Mouse (Mus musculus) heart, embryonic 15.5 days (tissue): ENCODE data around the gene Cfd. TPM values are rescaled to one million over a fixed set of nuclear protein-coding genes. Genes with fewer than 3 reads are reported as not detected.

Source experiments
- ATAC-seq: fragments of 200-750 bp; cut with Nextera tagmentation; replicated peaks from 2 replicates; pipeline ENCODE4 v1.8.0; 2017; ENCODE audit warnings: low read depth, moderate TSS enrichment; ENCODE audit not compliant: insufficient number of reproducible peaks, insufficient read depth, low FRiP score
- H3K27ac ChIP-seq: fragments of 300-500 bp; sonication (generic); 2 replicates; pipeline ENCODE4 v1.5.1; 2015; ENCODE audit warnings: mild to moderate bottlenecking, inconsistent platforms
- H3K27me3 ChIP-seq: fragments of 300-500 bp; sonication (generic); 2 replicates; pipeline ENCODE4 v1.6.1; 2015; ENCODE audit warnings: inconsistent platforms
- H3K36me3 ChIP-seq: fragments of 300-500 bp; sonication (generic); 2 replicates; pipeline ENCODE4 v1.6.1; 2015; ENCODE audit warnings: mild to moderate bottlenecking, inconsistent platforms
- H3K4me1 ChIP-seq: fragments of 300-500 bp; sonication (generic); replicated peaks from 2 replicates; pipeline ENCODE4 v1.6.1; 2015; ENCODE audit warnings: inconsistent platforms
- H3K4me2 ChIP-seq: fragments of 300-500 bp; sonication (generic); 2 replicates; pipeline ENCODE4 v1.6.1; 2015; ENCODE audit warnings: inconsistent platforms, mild to moderate bottlenecking, moderate library complexity
- H3K4me3 ChIP-seq: fragments of 300-500 bp; sonication (generic); 2 replicates; pipeline ENCODE4 v1.5.1; 2015; ENCODE audit warnings: mild to moderate bottlenecking, inconsistent platforms
- H3K9ac ChIP-seq: fragments of 300-500 bp; sonication (generic); 2 replicates; pipeline ENCODE4 v1.6.1; 2015; ENCODE audit warnings: mild to moderate bottlenecking, inconsistent platforms
- H3K9me3 ChIP-seq: fragments of 300-500 bp; sonication (generic); replicated peaks from 2 replicates; pipeline ENCODE4 v1.6.1; 2016; ENCODE audit warnings: inconsistent platforms
- WGBS: fragments of 180-500 bp; shearing (Covaris S2); methylation state at CpG from one replicate; pipeline ENCODE4 v1.1.7; 2015; ENCODE audit warnings: mixed read lengths; 5-methylcytosine and 5-hydroxymethylcytosine counted together
- polyA plus RNA-seq: library from polyadenylated mRNA; unstranded; fragments of >200 nt; fragmentation: Nextera tagmentation; extraction: Ambion mirVana; gene quantifications from 2 replicates; pipeline ENCODE4 v1.2.1, GENCODE M21; 2015

Cfd gene
- polyA plus RNA-seq, 1 experiment from 2014 or later = not detected

- 26% methylated on average over 9 of the region's 9 CpGs for WGBS
- no peak for ATAC-seq
- peaks cover 63% of the 10 kb centered on the region for H3K4me1 ChIP-seq
Observed at GRCm38 (mm10) chr10:79928907-79929701, 38.5 kb downstream of the Cfd start.

GRCm38 (mm10) chr10:79929967-79930825 is 39.5 kb downstream of the Cfd start:
- Histone ChIP-seq H3K27ac (peak overlapping the region; percentile 12; the same call in 1 of the 2 replicates), H3K4me1 (peaks cover 70% of the 10 kb centered on the region), H3K9me3 (no peaks in the 10 kb centered on the region), H3K9ac (no peak overlapping the region), H3K4me3 (no peak overlapping the region), H3K4me2 (no peak overlapping the region), H3K27me3 (no peaks in the 10 kb centered on the region), H3K36me3 (peaks cover 12% of the 10 kb centered on the region)
- no peak for ATAC-seq
- 80% methylated on average over 18 of the region's 18 CpGs for WGBS

More at GRCm38 (mm10) chr10:79928907-79929701, 38.5 kb downstream of the Cfd start:
- peak overlapping the region; percentile 80 for H3K4me2 ChIP-seq
- no peaks in the 10 kb centered on the region for H3K27me3 ChIP-seq
- H3K27ac ChIP-seq = peak overlapping the region; percentile 40
- peaks cover 12% of the 10 kb centered on the region for H3K36me3 ChIP-seq
- H3K9me3 ChIP-seq = no peaks in the 10 kb centered on the region
- peak overlapping the region; percentile 83 for H3K4me3 ChIP-seq
- 0 out of 2 replicates have a peak overlapping the region, but pooled peaks have one; percentile 10 for H3K9ac ChIP-seq

DNA sequence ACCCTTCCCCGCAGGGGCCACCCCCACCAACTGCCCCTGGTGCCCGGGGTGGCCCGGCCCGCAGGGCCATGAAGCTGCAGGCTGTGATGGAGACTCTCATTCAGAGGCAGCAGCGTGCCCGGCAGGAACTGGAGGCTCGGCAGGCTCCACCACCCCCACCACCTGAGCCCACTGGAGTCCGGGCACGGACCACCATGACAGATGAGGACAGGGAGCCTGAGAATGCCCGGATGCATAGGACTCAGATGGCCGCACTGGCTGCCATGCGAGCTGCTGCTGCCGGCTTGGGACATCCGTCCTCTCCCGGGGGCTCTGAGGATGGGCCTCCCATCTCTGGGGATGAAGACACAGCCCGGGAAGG is 40.2 kb downstream of the Cfd start:
- 89% methylated on average over 16 of the region's 16 CpGs for WGBS
- Histone ChIP-seq H3K27ac (no peak overlapping the region), H3K4me2 (no peak overlapping the region), H3K4me1 (peaks cover 72% of the 10 kb centered on the region), H3K9ac (no peak overlapping the region), H3K27me3 (no peaks in the 10 kb centered on the region), H3K4me3 (no peak overlapping the region), H3K9me3 (no peaks in the 10 kb centered on the region), H3K36me3 (peaks cover 12% of the 10 kb centered on the region)
- no peak for ATAC-seq

DNA sequence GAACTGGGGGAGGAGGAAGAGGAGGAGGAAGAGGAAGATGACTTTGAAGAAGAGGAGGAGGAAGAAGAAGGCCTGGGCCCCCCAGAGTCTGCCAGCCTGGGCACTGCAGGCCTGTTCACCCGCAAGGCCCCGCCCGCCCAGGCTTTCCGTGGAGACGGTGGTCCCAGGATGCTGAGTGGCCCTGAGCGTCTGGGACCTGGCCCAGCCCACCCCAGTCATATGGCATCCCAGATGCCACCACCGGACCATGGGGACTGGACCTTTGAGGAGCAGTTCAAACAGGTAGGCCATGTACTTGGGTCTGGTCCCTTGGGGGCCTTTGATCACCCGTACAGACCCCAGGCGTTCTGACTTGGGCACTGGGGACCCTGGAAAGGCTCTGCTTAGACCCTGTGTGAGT is 41.1 kb downstream of the Cfd start:
- H3K9me3 ChIP-seq = no peaks in the 10 kb centered on the region
- peaks cover 12% of the 10 kb centered on the region for H3K36me3 ChIP-seq
- no peak overlapping the region for H3K9ac ChIP-seq
- 82% methylated on average over 9 of the region's 9 CpGs for WGBS
- no peak for ATAC-seq
- H3K4me1 ChIP-seq = peaks cover 75% of the 10 kb centered on the region
- no peak overlapping the region for H3K27ac ChIP-seq
- no peak overlapping the region for H3K4me3 ChIP-seq
- H3K27me3 ChIP-seq = no peaks in the 10 kb centered on the region
- H3K4me2 ChIP-seq = no peak overlapping the region

- Histone ChIP-seq H3K36me3 (peaks cover 12% of the 10 kb centered on the region), H3K4me3 (no peak overlapping the region), H3K4me1 (peaks cover 85% of the 10 kb centered on the region), H3K9ac (no peak overlapping the region), H3K9me3 (no peaks in the 10 kb centered on the region), H3K4me2 (peak overlapping the region; percentile 5; the same call in 1 of the 2 replicates), H3K27me3 (no peaks in the 10 kb centered on the region), H3K27ac (0 out of 2 replicates have a peak overlapping the region, but pooled peaks have one; percentile 13)
- WGBS = 16% methylated on average over 8 of the region's 8 CpGs
- no peak for ATAC-seq
Observed at GRCm38 (mm10) chr10:79932736-79933135, 42.1 kb downstream of the Cfd start.

- peak overlapping the region; percentile 5; the same call in 1 of the 2 replicates for H3K4me2 ChIP-seq
Observed at GRCm38 (mm10) chr10:79933145-79933679, 42.6 kb downstream of the Cfd start.

GRCm38 (mm10) chr10:79933861-79934260 is 43.2 kb downstream of the Cfd start:
- H3K9me3 ChIP-seq = no peaks in the 10 kb centered on the region
- peak overlapping the region; percentile 1; the same call in 1 of the 2 replicates for H3K27ac ChIP-seq
- ATAC-seq = no peak
- peaks cover 82% of the 10 kb centered on the region for H3K4me1 ChIP-seq
- H3K4me3 ChIP-seq = no peak overlapping the region
- WGBS = 73% methylated on average over 6 of the region's 6 CpGs
- H3K36me3 ChIP-seq = peaks cover 12% of the 10 kb centered on the region
- no peak overlapping the region for H3K9ac ChIP-seq
- no peak overlapping the region for H3K4me2 ChIP-seq
- H3K27me3 ChIP-seq = no peaks in the 10 kb centered on the region

More at GRCm38 (mm10) chr10:79933145-79933679, 42.6 kb downstream of the Cfd start:
- Histone ChIP-seq H3K4me3 (no peak overlapping the region), H3K9ac (no peak overlapping the region), H3K4me1 (peaks cover 87% of the 10 kb centered on the region), H3K36me3 (peaks cover 12% of the 10 kb centered on the region), H3K9me3 (no peaks in the 10 kb centered on the region), H3K27ac (no peak overlapping the region), H3K27me3 (no peaks in the 10 kb centered on the region)
- 53% methylated on average over 9 of the region's 9 CpGs for WGBS
- no peak for ATAC-seq

DNA sequence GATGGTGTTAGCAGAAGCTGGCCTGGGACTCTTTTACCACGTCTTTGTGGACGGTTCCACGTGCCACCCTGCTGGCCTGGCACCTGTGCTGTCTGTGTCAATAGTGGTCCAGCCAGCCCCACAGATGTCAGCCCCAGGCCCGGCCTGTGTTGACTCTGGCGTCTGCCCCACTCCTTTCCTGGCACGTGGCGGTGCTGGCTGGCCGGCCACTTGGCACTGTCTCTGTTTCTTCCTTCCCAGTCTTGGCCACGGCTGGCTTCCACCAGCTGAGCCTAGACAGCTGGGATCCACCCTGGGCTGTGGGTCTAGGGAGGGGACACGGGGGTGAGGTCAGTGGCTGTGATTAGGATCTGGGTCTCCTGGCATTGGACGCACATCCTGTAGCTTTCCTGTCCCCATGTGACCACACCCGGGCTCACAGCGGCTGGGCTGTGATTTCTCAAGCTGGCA is 43.6 kb downstream of the Cfd start:
- 56% methylated on average over 13 of the region's 13 CpGs for WGBS
- Histone ChIP-seq H3K4me3 (no peak overlapping the region), H3K4me2 (no peak overlapping the region), H3K9ac (no peak overlapping the region), H3K4me1 (peaks cover 78% of the 10 kb centered on the region), H3K27ac (peak overlapping the region; percentile 1; the same call in 1 of the 2 replicates), H3K9me3 (no peaks in the 10 kb centered on the region), H3K27me3 (no peaks in the 10 kb centered on the region), H3K36me3 (peaks cover 12% of the 10 kb centered on the region)
- ATAC-seq = peak; percentile 48

DNA sequence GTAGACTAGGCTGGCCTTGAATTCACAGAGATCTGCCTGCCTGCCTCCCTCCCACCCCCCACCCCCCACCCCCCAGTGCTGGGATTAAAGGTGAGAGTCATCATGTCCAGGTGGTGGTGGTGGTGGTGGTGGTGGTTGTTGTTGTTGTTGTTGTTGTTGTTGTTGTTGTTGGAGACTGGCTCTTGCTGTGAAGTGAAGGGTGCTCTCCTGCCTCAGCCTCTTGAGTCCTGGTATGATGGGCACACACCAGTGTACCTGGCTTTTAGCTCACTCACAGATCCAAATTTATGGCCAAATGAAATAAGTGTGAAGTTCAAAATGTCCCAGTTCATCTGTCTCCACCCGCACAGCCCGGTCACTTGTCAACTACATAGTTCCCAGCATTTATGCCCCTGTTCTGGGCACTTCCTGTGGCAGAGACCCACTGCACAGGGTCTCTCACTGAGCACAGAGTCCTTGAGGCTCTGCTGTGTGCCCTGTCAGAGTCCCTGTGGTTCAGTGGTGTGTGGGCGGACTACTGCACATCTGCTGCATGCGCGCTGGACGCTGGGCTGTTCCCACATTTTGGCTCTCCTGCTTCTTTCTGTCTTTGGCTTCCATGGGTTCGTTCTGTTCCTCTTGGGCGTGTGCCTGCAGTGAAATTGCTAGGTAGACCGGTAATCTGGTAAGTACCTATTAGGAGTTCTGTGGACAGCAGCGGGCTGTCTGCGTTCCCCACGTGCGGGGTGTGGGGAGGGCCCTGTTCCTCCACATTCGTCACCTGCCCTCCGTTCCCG is 44.3 kb downstream of the Cfd start:
- no peaks in the 10 kb centered on the region for H3K27me3 ChIP-seq
- H3K9me3 ChIP-seq = no peaks in the 10 kb centered on the region
- H3K27ac ChIP-seq = 0 out of 2 replicates have a peak overlapping the region, but pooled peaks have one; percentile 1
- H3K4me2 ChIP-seq = no peak overlapping the region
- ATAC-seq = no peak
- H3K36me3 ChIP-seq = peaks cover 12% of the 10 kb centered on the region
- peaks cover 78% of the 10 kb centered on the region for H3K4me1 ChIP-seq
- 84% methylated on average over 16 of the region's 16 CpGs for WGBS
- no peak overlapping the region for H3K4me3 ChIP-seq
- H3K9ac ChIP-seq = no peak overlapping the region

- 33% methylated on average over 10 of the region's 10 CpGs for WGBS
- Histone ChIP-seq H3K4me2 (peak overlapping the region; percentile 59), H3K4me1 (peaks cover 86% of the 10 kb centered on the region), H3K36me3 (peaks cover 5% of the 10 kb centered on the region), H3K27me3 (no peaks in the 10 kb centered on the region), H3K9me3 (no peaks in the 10 kb centered on the region), H3K27ac (peak overlapping the region; percentile 73), H3K9ac (no peak overlapping the region), H3K4me3 (peak overlapping the region; percentile 30)
- ATAC-seq = 0 out of 2 replicates have a peak, but pooled peaks have one; percentile 1
Observed at GRCm38 (mm10) chr10:79936284-79936910, 45.7 kb downstream of the Cfd start.
